Mouse (Mus musculus): Measurements from ENCODE around the gene Tmem182. TPM values are rescaled to one million over a fixed set of nuclear protein-coding genes. Genes with fewer than 3 reads are reported as not detected.

The Tmem182 gene
- not detected for total RNA-seq (2023)

GRCm38 (mm10) chr1:40805351-40805750 is at the start of gene Tmem182:
Gene Tmem182, plus strand, starts transcription at chr1:40805601.

DNA sequence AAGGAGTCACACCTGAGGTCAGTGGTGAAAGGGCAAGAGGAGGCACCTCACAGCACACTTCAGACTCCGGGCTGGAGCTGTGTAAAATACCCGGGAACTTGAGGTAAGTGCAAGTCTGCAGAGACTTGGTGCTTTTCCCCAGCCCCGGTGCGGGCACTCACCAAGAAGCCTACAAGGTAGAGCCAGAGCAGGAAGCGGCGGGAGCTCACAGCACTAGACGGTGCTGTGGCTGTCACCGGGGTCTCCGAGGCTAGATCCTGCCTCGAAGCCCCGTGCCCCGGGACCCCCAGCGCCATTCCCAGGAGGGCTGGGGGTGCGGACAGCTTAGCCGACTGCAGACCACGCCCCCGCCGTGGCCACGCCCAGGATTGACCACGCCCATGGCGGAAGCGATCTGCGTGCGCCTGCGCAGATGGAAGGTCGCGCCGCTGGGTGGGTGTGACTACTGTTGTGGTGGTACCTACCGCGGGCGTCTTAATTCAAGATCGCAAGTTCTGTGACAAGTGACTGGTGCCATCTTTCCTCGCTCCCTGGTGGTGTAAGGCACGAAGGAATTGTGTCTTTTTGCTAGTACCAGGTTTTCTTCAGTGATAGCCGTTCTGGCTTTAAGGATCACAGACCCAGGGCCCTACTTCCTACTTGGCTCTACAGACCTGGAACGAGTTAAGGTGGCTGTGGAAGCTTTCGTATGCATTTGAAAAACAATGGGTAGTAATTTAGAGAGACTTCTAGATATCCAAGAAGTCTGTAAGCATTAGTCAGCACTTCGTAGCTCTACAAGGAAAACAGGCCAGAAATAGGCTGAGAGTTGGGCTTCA is 14.9 kb upstream of the Tmem182 start, which contains the start of gene Mfsd9:
Mfsd9 (minus strand) TSS at position 364 of the 818 bp plus-strand sequence.

Other genes starting within 250 kb of the Tmem182 start
- not detected for gene Slc9a4, start 225.5 kb upstream of the Tmem182 start, total RNA-seq (2023)
- under 1 TPM in 1 of 2 experiments, not detected in 1; 0.12 TPM for gene Slc9a2, start 125.0 kb upstream of the Tmem182 start, total RNA-seq (2023)
- gene Mfsd9, start 14.9 kb upstream of the Tmem182 start, total RNA-seq (2023): 1 to 10 TPM in 1 of 2 experiments, under 1 TPM in 1; 0.86 to 1.7 TPM

Measured in B cell, adult 67 days (primary cell).